Mouse (Mus musculus) heart, embryonic 12.5 days (tissue): ENCODE measurements around the gene Abtb1. TPM values are rescaled to one million over a fixed set of nuclear protein-coding genes. Genes with fewer than 3 reads are reported as not detected.

Experiments used
- ATAC-seq: fragments of 200-750 bp; cut with Nextera tagmentation; 2 replicates; pipeline ENCODE4 v1.8.0; 2017; ENCODE audit warnings: moderate TSS enrichment, moderate library complexity; ENCODE audit not compliant: insufficient number of reproducible peaks, low FRiP score
- H3K27ac ChIP-seq: fragments of 300-500 bp; sonication (generic); 2 replicates; pipeline ENCODE4 v1.5.1; 2016; ENCODE audit warnings: mild to moderate bottlenecking, moderate library complexity; ENCODE audit not compliant: poor library complexity, severe bottlenecking
- H3K27me3 ChIP-seq: fragments of 300-500 bp; sonication (generic); replicated peaks from 2 replicates; pipeline ENCODE4 v1.6.1; 2016; ENCODE audit warnings: mild to moderate bottlenecking, moderate library complexity
- H3K36me3 ChIP-seq: fragments of 300-500 bp; sonication (generic); 2 replicates; pipeline ENCODE4 v1.6.1; 2016; ENCODE audit warnings: mild to moderate bottlenecking, moderate library complexity
- H3K4me1 ChIP-seq: fragments of 300-500 bp; sonication (generic); replicated peaks from 2 replicates; pipeline ENCODE4 v1.6.1; 2016; ENCODE audit warnings: mild to moderate bottlenecking
- H3K4me2 ChIP-seq: fragments of 300-500 bp; sonication (generic); 2 replicates; pipeline ENCODE4 v1.6.1; 2016; ENCODE audit warnings: mild to moderate bottlenecking, moderate library complexity
- H3K4me3 ChIP-seq: fragments of 300-500 bp; sonication (generic); 2 replicates; pipeline ENCODE4 v1.5.1; 2016; ENCODE audit warnings: mild to moderate bottlenecking
- H3K9ac ChIP-seq: fragments of 300-500 bp; sonication (generic); 2 replicates; pipeline ENCODE4 v1.6.1; 2016; ENCODE audit warnings: mild to moderate bottlenecking, moderate library complexity
- H3K9me3 ChIP-seq: fragments of 300-500 bp; sonication (generic); replicated peaks from 2 replicates; pipeline ENCODE4 v1.6.1; 2016; ENCODE audit warnings: mild to moderate bottlenecking, moderate library complexity
- WGBS: fragments of 180-500 bp; shearing (Covaris S2); methylation state at CpG from one replicate; pipeline ENCODE4 v1.1.7; 2016; 5-methylcytosine and 5-hydroxymethylcytosine counted together
- polyA plus RNA-seq: library from polyadenylated mRNA; unstranded; fragments of >200 nt; fragmentation: Nextera tagmentation; extraction: Ambion mirVana; gene quantifications from 2 replicates; pipeline ENCODE4 v1.2.1, GENCODE M21; 2016

The Abtb1 gene
- polyA plus RNA-seq, 1 experiment from 2014 or later = 22.0 TPM

- Histone ChIP-seq H3K9me3 (no peaks in the 10 kb centered on the region), H3K27me3 (no peaks in the 10 kb centered on the region), H3K4me1 (peaks cover 19% of the 10 kb centered on the region), H3K4me3 (no peak overlapping the region), H3K9ac (no peak overlapping the region), H3K27ac (no peak overlapping the region), H3K36me3 (no peaks in the 10 kb centered on the region), H3K4me2 (no peak overlapping the region)
- 4% methylated on average over 3 of the region's 3 CpGs for WGBS
- 0 out of 2 replicates have a peak, but pooled peaks have one; percentile 43 for ATAC-seq
Measured at GRCm38 (mm10) chr6:88800735-88801134, 41.0 kb downstream of the Abtb1 start.

GRCm38 (mm10) chr6:88800191-88800590, 41.6 kb downstream of the Abtb1 start:
- no peak overlapping the region for H3K9ac ChIP-seq
- no peak overlapping the region for H3K4me3 ChIP-seq
- no peak overlapping the region for H3K4me2 ChIP-seq
- 77% methylated on average over 7 of the region's 7 CpGs for WGBS
- peaks cover 19% of the 10 kb centered on the region for H3K4me1 ChIP-seq
- no peaks in the 10 kb centered on the region for H3K9me3 ChIP-seq
- no peaks in the 10 kb centered on the region for H3K27me3 ChIP-seq
- ATAC-seq = no peak
- H3K36me3 ChIP-seq = no peaks in the 10 kb centered on the region
- H3K27ac ChIP-seq = no peak overlapping the region

DNA sequence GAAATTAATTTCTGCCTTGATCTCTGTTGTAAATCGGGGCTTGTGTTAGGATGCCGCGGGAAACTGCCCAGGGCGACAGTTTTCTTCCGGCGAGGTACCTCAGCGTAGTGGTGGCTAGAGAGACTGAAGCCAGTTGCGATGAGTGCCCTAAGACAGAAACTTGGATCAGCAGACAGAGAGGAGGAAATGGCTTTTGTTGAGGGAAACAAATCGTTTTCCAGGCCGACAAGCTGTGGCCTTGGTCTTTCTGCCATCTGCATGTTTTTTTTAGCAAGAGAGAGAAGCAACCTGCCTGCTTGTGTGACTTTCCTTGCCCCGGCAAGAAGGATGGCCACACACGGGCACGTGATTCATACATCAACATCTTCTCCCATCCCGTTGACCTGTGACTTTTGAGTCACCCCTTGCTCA, 47.2 kb downstream of the Abtb1 start:
- Histone ChIP-seq H3K4me1 (peaks cover 22% of the 10 kb centered on the region), H3K27ac (no peak overlapping the region), H3K9ac (no peak overlapping the region), H3K36me3 (no peaks in the 10 kb centered on the region), H3K4me2 (no peak overlapping the region), H3K4me3 (no peak overlapping the region), H3K9me3 (no peaks in the 10 kb centered on the region), H3K27me3 (no peaks in the 10 kb centered on the region)
- 73% methylated on average over 14 of the region's 14 CpGs for WGBS
- no peak for ATAC-seq

GRCm38 (mm10) chr6:88793872-88794271, 47.9 kb downstream of the Abtb1 start:
- WGBS = 85% methylated on average over 13 of the region's 13 CpGs
- Histone ChIP-seq H3K4me2 (no peak overlapping the region), H3K27me3 (no peaks in the 10 kb centered on the region), H3K4me3 (no peak overlapping the region), H3K9me3 (no peaks in the 10 kb centered on the region), H3K36me3 (no peaks in the 10 kb centered on the region), H3K27ac (no peak overlapping the region), H3K9ac (no peak overlapping the region), H3K4me1 (peaks cover 22% of the 10 kb centered on the region)
- ATAC-seq = no peak

GRCm38 (mm10) chr6:88793243-88793642, 48.5 kb downstream of the Abtb1 start:
- no peaks in the 10 kb centered on the region for H3K9me3 ChIP-seq
- no peak for ATAC-seq
- 51% methylated on average over 2 of the region's 2 CpGs for WGBS
- H3K4me1 ChIP-seq = peaks cover 22% of the 10 kb centered on the region
- no peak overlapping the region for H3K27ac ChIP-seq
- H3K9ac ChIP-seq = no peak overlapping the region
- no peaks in the 10 kb centered on the region for H3K27me3 ChIP-seq
- no peak overlapping the region for H3K4me2 ChIP-seq
- H3K36me3 ChIP-seq = no peaks in the 10 kb centered on the region
- H3K4me3 ChIP-seq = no peak overlapping the region

- H3K4me3 ChIP-seq = no peak overlapping the region
- no peaks in the 10 kb centered on the region for H3K9me3 ChIP-seq
- no peak overlapping the region for H3K9ac ChIP-seq
- ATAC-seq = no peak
- WGBS = 41% methylated on average over 7 of the region's 7 CpGs
- H3K36me3 ChIP-seq = no peaks in the 10 kb centered on the region
- no peak overlapping the region for H3K4me2 ChIP-seq
- peaks cover 28% of the 10 kb centered on the region for H3K4me1 ChIP-seq
- H3K27ac ChIP-seq = no peak overlapping the region
- no peaks in the 10 kb centered on the region for H3K27me3 ChIP-seq
Measured at GRCm38 (mm10) chr6:88792147-88792691, 49.6 kb downstream of the Abtb1 start.

DNA sequence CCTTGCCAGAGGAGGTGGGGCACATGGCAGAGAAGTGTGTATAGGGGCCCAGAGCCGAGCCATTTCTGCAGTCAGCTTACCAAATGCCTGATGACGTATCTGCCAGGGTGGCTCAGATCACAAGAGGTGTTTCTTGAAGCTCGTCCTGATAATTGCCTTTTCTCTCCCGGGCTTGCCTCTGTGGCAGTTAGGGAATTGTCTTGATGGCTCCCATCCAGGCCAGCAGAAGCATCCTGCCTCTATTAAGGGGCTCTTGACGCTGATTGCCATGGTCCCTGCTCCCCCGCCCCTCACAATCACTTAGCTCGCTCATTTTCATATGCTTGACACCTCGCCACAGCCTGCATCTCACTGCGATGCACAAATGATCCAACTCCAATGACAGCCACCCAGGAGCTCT, 50.5 kb downstream of the Abtb1 start:
- H3K4me1 ChIP-seq = peaks cover 37% of the 10 kb centered on the region
- H3K9ac ChIP-seq = no peak overlapping the region
- no peak overlapping the region for H3K4me2 ChIP-seq
- WGBS = 35% methylated on average over 9 of the region's 9 CpGs
- H3K9me3 ChIP-seq = no peaks in the 10 kb centered on the region
- no peaks in the 10 kb centered on the region for H3K36me3 ChIP-seq
- H3K27ac ChIP-seq = no peak overlapping the region
- no peak for ATAC-seq
- H3K4me3 ChIP-seq = no peak overlapping the region
- no peaks in the 10 kb centered on the region for H3K27me3 ChIP-seq

- Histone ChIP-seq H3K27ac (no peak overlapping the region), H3K4me1 (peaks cover 62% of the 10 kb centered on the region), H3K4me2 (no peak overlapping the region), H3K9me3 (no peaks in the 10 kb centered on the region), H3K9ac (no peak overlapping the region), H3K27me3 (no peaks in the 10 kb centered on the region), H3K4me3 (no peak overlapping the region), H3K36me3 (no peaks in the 10 kb centered on the region)
- no peak for ATAC-seq
- WGBS = 74% methylated on average over 11 of the region's 11 CpGs
Measured at GRCm38 (mm10) chr6:88788219-88788618, 53.6 kb downstream of the Abtb1 start.

- Histone ChIP-seq H3K9me3 (no peaks in the 10 kb centered on the region), H3K9ac (peak overlapping the region; percentile 11; the same call in 1 of the 2 replicates), H3K27ac (no peak overlapping the region), H3K4me3 (no peak overlapping the region), H3K27me3 (no peaks in the 10 kb centered on the region), H3K4me1 (peaks cover 62% of the 10 kb centered on the region), H3K4me2 (no peak overlapping the region), H3K36me3 (no peaks in the 10 kb centered on the region)
- no peak for ATAC-seq
- WGBS = 64% methylated on average over 14 of the region's 14 CpGs
Measured at GRCm38 (mm10) chr6:88787496-88787895, 54.3 kb downstream of the Abtb1 start.

DNA sequence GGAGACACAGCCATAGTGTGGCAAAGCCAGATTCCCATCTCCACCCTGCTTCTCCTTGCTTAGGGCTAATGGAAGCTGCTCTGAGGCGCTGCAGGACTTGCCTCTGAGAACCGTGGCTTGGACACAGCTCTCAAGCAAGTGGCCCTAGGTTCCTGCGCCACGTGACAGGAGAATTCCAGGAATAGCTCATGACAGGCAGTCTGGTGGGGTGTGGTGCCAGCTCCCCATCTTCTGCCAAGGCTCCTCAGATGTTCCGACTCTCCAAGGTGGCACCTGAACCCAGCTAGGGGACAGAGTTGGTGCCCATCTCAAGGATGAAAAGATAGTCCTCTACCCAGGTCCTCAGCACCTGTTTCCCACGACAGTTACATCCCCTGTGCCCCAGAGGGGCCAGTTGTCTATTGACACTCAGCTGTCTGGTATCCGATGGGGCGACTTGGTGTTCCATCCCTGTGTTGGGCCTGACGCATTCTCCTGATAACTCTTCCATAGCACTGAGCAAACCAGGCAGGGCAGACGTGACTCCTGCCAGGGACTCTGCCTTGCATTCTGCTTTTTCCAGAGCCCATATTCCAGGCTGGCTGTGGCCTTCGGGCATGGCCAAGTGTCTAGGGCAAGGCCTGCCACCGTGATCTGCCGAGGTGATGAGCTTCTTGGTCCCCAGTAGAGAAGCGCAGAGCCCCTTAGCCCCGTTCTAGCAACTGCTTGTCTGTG, 54.9 kb downstream of the Abtb1 start:
- H3K27me3 ChIP-seq = no peaks in the 10 kb centered on the region
- peak overlapping the region; percentile 11; the same call in 1 of the 2 replicates for H3K9ac ChIP-seq
- no peaks in the 10 kb centered on the region for H3K36me3 ChIP-seq
- H3K4me3 ChIP-seq = no peak overlapping the region
- 0 out of 2 replicates have a peak overlapping the region, but pooled peaks have one; percentile 11 for H3K27ac ChIP-seq
- no peak overlapping the region for H3K4me2 ChIP-seq
- ATAC-seq = no peak
- no peaks in the 10 kb centered on the region for H3K9me3 ChIP-seq
- 68% methylated on average over 15 of the region's 15 CpGs for WGBS
- peaks cover 59% of the 10 kb centered on the region for H3K4me1 ChIP-seq
